Mouse (Mus musculus): ENCODE results near the gene Il9r. TPM values are rescaled to one million over a fixed set of nuclear protein-coding genes. Genes with fewer than 3 reads are reported as not detected.

The Il9r gene
- total and polyA plus RNA-seq, 2 experiments from 2014 or later: not detected

DNA sequence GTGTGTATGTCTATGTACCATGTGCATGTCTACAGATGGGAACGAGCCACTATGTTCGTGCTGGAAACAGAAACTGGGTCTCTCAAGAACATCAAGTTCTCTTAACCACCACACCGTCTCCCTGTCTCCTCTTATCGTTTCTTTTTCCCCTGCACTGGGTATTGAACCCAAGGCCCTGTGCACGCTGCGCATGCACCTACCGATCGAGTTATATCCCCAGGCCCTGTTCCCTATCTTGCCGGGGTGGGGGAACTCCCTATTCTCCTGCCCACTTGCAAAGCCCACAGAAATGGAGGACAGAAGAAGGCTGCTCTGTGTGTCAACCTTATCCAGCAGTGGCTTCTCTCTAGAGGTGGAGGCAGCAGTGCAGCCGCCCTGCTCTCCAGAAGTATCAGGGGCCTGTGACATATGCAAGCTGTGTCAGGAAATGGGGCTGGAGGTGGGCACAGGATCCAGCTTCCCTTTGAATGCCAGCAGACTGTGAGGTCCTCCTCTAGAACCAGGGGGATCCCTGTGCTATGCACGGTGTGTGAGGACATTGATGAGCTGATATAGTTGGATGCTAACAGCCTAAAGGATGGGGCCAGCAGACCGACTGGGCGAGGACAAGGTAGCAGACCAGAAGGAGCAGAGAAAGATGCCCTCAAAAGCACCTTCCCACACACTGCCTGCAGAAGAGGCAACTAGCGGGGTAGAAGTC lies 1.7 kb downstream of the Il9r start:
- ATAC-seq (no peak), DNase-seq (no peak)
- no peaks in the 10 kb centered on the region for H3K27me3 ChIP-seq (ENCODE audit: insufficient read depth, low read length)
- no peaks in the 10 kb centered on the region for H3K9me3 ChIP-seq (ENCODE audit: low read length)
- H3K36me3 ChIP-seq (ENCODE audit: insufficient read depth): no peaks in the 10 kb centered on the region
- no peak overlapping the region for H3K4me2 ChIP-seq (ENCODE audit: low read depth)
- H3K4me3 ChIP-seq (ENCODE audit: low read depth, low read length): no peak overlapping the region
- 76% methylated on average over 14 of the region's 14 CpGs for WGBS
- no peak overlapping the region for H3K27ac ChIP-seq (ENCODE audit: low read depth, low read length)
- no peak for TF ChIP-seq CTCF (IDR thresholded peaks at IDR 0.05; ENCODE audit: low read depth)
- H3K9ac ChIP-seq: no peak overlapping the region
- H3K4me1 ChIP-seq (ENCODE audit: insufficient read depth): no peaks in the 10 kb centered on the region

DNA sequence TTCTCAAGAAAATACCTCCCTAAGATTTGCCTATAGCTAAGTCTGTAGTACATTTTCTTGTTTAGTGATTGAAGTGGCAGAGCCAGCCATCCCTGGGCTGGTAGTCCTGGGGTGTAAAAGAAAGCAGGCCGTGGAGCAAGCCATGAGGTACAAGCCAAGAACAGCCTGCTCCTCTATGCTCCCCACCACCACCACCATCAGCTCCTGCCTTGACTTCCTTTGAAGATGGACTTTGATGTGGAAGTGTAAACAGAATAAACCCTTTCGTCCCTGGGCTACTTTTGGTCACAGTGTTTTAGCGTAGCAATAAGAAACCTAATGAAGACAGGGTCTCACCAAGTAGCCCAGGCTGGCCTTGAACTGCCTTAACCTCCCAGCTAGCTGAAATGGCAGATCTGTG lies 2.3 kb downstream of the Il9r start:
- no peaks in the 10 kb centered on the region for H3K4me1 ChIP-seq (ENCODE audit: insufficient read depth)
- no peaks in the 10 kb centered on the region for H3K9me3 ChIP-seq (ENCODE audit: low read length)
- no peak overlapping the region for H3K9ac ChIP-seq
- no peak for DNase-seq
- H3K27me3 ChIP-seq (ENCODE audit: insufficient read depth, low read length): no peaks in the 10 kb centered on the region
- 74% methylated on average over 3 of the region's 3 CpGs for WGBS
- H3K4me3 ChIP-seq (ENCODE audit: low read depth, low read length): no peak overlapping the region
- no peak for ATAC-seq
- H3K36me3 ChIP-seq (ENCODE audit: insufficient read depth): no peaks in the 10 kb centered on the region
- no peak overlapping the region for H3K27ac ChIP-seq (ENCODE audit: low read depth, low read length)
- no peak for TF ChIP-seq CTCF (IDR thresholded peaks at IDR 0.05; ENCODE audit: low read depth)
- no peak overlapping the region for H3K4me2 ChIP-seq (ENCODE audit: low read depth)

DNA sequence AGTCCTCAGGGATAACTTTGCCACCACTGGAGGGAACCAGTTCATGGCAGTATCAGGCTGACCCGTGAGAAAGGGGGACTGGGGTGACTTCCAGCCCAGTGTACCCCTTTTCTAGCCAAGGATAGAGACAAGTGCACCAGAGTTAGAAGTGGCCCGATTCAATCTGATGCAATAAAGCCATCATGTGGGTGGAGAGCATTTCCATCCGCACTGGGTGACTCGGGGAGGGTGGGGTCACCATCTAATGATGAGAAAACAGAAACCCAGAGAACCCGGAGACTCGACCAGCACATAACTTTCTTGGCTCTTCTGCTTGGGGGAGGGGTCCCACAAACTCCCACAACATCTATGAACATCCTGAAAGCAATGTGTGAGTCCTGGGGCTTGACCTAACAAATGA lies 3.4 kb downstream of the Il9r start:
- H3K27ac ChIP-seq (ENCODE audit: low read depth, low read length): no peak overlapping the region
- DNase-seq: no peak
- no peak for ATAC-seq
- no peaks in the 10 kb centered on the region for H3K36me3 ChIP-seq (ENCODE audit: insufficient read depth)
- no peaks in the 10 kb centered on the region for H3K4me1 ChIP-seq (ENCODE audit: insufficient read depth)
- no peak overlapping the region for H3K4me3 ChIP-seq (ENCODE audit: low read depth, low read length)
- no peak overlapping the region for H3K4me2 ChIP-seq (ENCODE audit: low read depth)
- H3K9me3 ChIP-seq (ENCODE audit: low read length): no peaks in the 10 kb centered on the region
- H3K9ac ChIP-seq: no peak overlapping the region
- WGBS: 82% methylated on average over 6 of the region's 6 CpGs
- H3K27me3 ChIP-seq (ENCODE audit: insufficient read depth, low read length): no peaks in the 10 kb centered on the region
- no peak for TF ChIP-seq CTCF (IDR thresholded peaks at IDR 0.05; ENCODE audit: low read depth)

DNA sequence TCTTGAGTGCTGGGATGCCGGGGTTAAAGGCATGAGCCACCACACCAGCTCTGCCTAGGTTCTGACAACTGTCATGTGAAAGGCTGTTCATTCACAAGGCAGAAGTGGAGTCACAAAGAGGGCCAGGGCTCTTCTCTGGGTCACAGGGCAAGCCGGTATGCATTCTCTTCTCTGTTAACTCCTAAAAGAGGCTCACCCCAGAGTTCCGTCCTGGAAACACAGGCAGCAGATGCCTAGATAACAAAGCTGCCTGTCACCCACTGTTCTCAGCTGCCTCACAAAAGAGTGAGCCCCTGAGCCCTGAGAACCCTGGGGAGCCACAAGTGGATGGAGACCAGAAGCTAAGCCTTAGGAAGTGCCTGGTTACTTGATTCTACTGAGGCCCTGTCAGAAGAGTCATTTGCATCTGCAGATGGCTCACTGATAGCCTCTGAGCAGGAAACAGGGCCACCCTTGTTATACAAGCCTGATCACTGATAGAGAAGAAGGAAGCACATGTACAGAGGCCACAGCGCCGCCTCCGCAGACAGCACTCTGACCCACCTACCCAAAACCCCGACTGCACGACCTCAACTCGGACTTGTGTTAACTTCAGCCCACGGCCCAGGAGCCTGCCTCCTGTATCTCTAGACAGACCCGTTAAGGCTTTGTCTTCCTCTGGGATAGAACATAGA lies 4.1 kb downstream of the Il9r start:
- H3K27ac ChIP-seq (ENCODE audit: low read depth, low read length): no peak overlapping the region
- H3K4me2 ChIP-seq (ENCODE audit: low read depth): no peak overlapping the region
- no peak for TF ChIP-seq CTCF (IDR thresholded peaks at IDR 0.05; ENCODE audit: low read depth)
- 30% methylated on average over 11 of the region's 11 CpGs for WGBS
- no peak for ATAC-seq
- no peaks in the 10 kb centered on the region for H3K4me1 ChIP-seq (ENCODE audit: insufficient read depth)
- no peak overlapping the region for H3K9ac ChIP-seq
- H3K4me3 ChIP-seq (ENCODE audit: low read depth, low read length): no peak overlapping the region
- no peaks in the 10 kb centered on the region for H3K9me3 ChIP-seq (ENCODE audit: low read length)
- H3K27me3 ChIP-seq (ENCODE audit: insufficient read depth, low read length): no peaks in the 10 kb centered on the region
- DNase-seq: no peak
- H3K36me3 ChIP-seq (ENCODE audit: insufficient read depth): no peaks in the 10 kb centered on the region

DNA sequence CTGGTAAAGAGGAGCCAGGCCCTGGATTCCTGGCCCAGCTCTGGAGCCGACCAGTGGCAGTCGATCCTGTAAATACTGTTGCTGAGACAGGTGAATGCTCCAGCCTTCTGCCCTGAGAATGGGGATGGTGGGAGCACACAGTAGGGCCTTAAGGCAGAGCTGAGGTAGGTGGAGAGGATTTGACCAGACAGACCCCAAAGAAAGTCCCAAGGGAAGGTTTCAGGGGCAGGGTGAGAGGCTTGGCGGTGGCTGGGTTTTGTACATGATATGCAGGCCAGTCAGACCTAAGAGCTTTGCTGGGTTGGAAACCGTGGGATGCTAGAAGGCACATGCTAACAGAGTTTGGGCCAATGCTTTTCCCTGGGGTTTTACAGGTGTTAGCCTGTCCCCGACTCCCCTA lies 5.5 kb downstream of the Il9r start:
- DNase-seq: no peak
- TF ChIP-seq CTCF (IDR thresholded peaks at IDR 0.05; ENCODE audit: low read depth): no peak
- ATAC-seq: no peak
- H3K9me3 ChIP-seq (ENCODE audit: low read length): no peaks in the 10 kb centered on the region
- H3K27ac ChIP-seq (ENCODE audit: low read depth, low read length): no peak overlapping the region
- no peaks in the 10 kb centered on the region for H3K27me3 ChIP-seq (ENCODE audit: insufficient read depth, low read length)
- no peak overlapping the region for H3K4me2 ChIP-seq (ENCODE audit: low read depth)
- no peaks in the 10 kb centered on the region for H3K36me3 ChIP-seq (ENCODE audit: insufficient read depth)
- WGBS: 85% methylated on average over 5 of the region's 5 CpGs
- no peak overlapping the region for H3K9ac ChIP-seq
- no peak overlapping the region for H3K4me3 ChIP-seq (ENCODE audit: low read depth, low read length)
- no peaks in the 10 kb centered on the region for H3K4me1 ChIP-seq (ENCODE audit: insufficient read depth)

DNA sequence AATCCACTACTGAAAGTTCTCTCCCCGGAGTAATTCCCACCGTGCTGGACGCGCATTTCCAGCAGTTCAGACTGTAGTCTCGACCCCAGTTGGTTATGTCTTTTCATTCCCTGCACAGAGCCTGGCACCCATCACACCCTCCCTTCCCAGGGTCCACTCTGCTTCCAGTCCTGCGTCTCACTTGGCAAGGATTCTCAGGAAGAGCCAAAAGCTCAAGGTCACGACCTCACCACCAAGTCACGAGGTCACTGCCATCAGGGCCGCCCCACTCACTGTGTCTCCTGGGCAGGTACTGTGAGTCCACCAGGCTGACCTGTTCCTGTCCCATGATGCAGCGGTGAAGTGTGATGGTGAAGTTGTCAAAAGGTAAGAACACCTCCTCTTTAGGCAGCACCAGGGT lies 6.0 kb downstream of the Il9r start:
- Histone ChIP-seq H3K4me1 (ENCODE audit: insufficient read depth) (no peaks in the 10 kb centered on the region), H3K27me3 (ENCODE audit: insufficient read depth, low read length) (no peaks in the 10 kb centered on the region), H3K36me3 (ENCODE audit: insufficient read depth) (no peaks in the 10 kb centered on the region), H3K4me2 (ENCODE audit: low read depth) (no peak overlapping the region), H3K27ac (ENCODE audit: low read depth, low read length) (no peak overlapping the region), H3K9ac (no peak overlapping the region), H3K9me3 (ENCODE audit: low read length) (no peaks in the 10 kb centered on the region), H3K4me3 (ENCODE audit: low read depth, low read length) (no peak overlapping the region)
- WGBS: 88% methylated on average over 10 of the region's 10 CpGs
- DNase-seq (no peak), ATAC-seq (no peak)
- TF ChIP-seq CTCF (IDR thresholded peaks at IDR 0.05; ENCODE audit: low read depth): no peak

DNA sequence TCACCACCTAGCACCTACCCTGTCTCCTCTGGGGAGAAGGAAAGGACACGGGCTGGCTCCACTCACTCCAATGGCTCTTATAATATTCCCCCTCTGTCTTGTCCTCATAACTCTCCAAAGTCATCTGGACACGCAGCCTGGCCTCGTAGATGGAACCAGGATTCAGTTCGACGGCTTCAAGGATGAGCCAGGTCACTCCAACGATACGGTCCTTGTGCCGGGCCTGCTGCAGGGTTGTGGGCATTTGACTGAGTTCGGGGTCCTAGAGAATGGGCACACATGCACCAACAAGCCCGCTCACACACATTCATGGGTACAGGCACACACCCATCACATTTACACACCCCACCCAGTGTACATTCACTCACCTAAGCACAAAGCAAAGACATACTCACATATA lies 6.9 kb downstream of the Il9r start:
- H3K9me3 ChIP-seq (ENCODE audit: low read length): no peaks in the 10 kb centered on the region
- no peak overlapping the region for H3K4me3 ChIP-seq (ENCODE audit: low read depth, low read length)
- TF ChIP-seq CTCF (IDR thresholded peaks at IDR 0.05; ENCODE audit: low read depth): no peak
- DNase-seq (no peak), ATAC-seq (no peak)
- 91% methylated on average over 10 of the region's 10 CpGs for WGBS
- no peak overlapping the region for H3K4me2 ChIP-seq (ENCODE audit: low read depth)
- no peak overlapping the region for H3K9ac ChIP-seq
- no peaks in the 10 kb centered on the region for H3K36me3 ChIP-seq (ENCODE audit: insufficient read depth)
- H3K27ac ChIP-seq (ENCODE audit: low read depth, low read length): no peak overlapping the region
- no peaks in the 10 kb centered on the region for H3K27me3 ChIP-seq (ENCODE audit: insufficient read depth, low read length)
- H3K4me1 ChIP-seq (ENCODE audit: insufficient read depth): no peaks in the 10 kb centered on the region

All from forebrain, postnatal 0 days (tissue).